Mouse (Mus musculus) ES-Bruce4 (cell line): ENCODE data around the gene Myo19. TPM values are rescaled to one million over a fixed set of nuclear protein-coding genes. Genes with fewer than 3 reads are reported as not detected.
A peak's percentile ranks its signal among the peaks of the same experiment; 100 is the strongest.

Experiments
- H3K27ac ChIP-seq: 2 replicates; pipeline ENCODE4 v1.5.1; 2012; ENCODE audit warnings: low read length, inconsistent platforms; ENCODE audit not compliant: insufficient read depth
- H3K27me3 ChIP-seq: 2 replicates; pipeline ENCODE4 v1.6.1; 2012; ENCODE audit warnings: mild to moderate bottlenecking, low read length, inconsistent platforms; ENCODE audit not compliant: control insufficient read depth, poor library complexity, insufficient read depth, severe bottlenecking
- H3K36me3 ChIP-seq: 2 replicates; pipeline ENCODE4 v1.6.1; 2012; ENCODE audit warnings: inconsistent platforms, mild to moderate bottlenecking, low read length, moderate library complexity; ENCODE audit not compliant: control insufficient read depth, poor library complexity, insufficient read depth, severe bottlenecking
- H3K4me1 ChIP-seq: one replicate; pipeline ENCODE4 v1.8.1; 2011; ENCODE audit warnings: low read length; ENCODE audit not compliant: control insufficient read depth, insufficient read depth
- H3K4me3 ChIP-seq: 2 replicates; pipeline ENCODE4 v1.5.1; 2011; ENCODE audit warnings: low read depth, mild to moderate bottlenecking, low read length
- H3K9ac ChIP-seq: 2 replicates; pipeline ENCODE4 v1.6.1; 2012; ENCODE audit warnings: low read depth, mild to moderate bottlenecking, inconsistent platforms; ENCODE audit not compliant: poor library complexity, severe bottlenecking
- H3K9me3 ChIP-seq: replicated peaks from 2 replicates; pipeline ENCODE4 v1.6.1; 2012; ENCODE audit warnings: mild to moderate bottlenecking, low read length, inconsistent platforms; ENCODE audit not compliant: control insufficient read depth, poor library complexity, insufficient read depth, severe bottlenecking
- CTCF ChIP-seq: IDR thresholded peaks from one replicate; pipeline ENCODE4 v1.8.1; 2011; ENCODE audit warnings: low read depth, low read length
- EP300 ChIP-seq: IDR thresholded peaks from 2 replicates; pipeline ENCODE4 v1.6.1; 2011; ENCODE audit warnings: low read depth, low read length; ENCODE audit not compliant: insufficient read depth
- POLR2A ChIP-seq: IDR thresholded peaks from one replicate; pipeline ENCODE4 v1.8.1; 2011; ENCODE audit warnings: low read length; ENCODE audit not compliant: insufficient read depth
- polyA plus RNA-seq: library from polyadenylated mRNA; stranded (reverse); fragments of >200 nt; gene quantifications from 2 replicates; pipeline ENCODE4 v1.2.4, GENCODE M21; 2011; ENCODE audit warnings: low read depth; ENCODE audit not compliant: missing spikeins, insufficient read depth, insufficient read length

Gene Myo19
- polyA plus RNA-seq, 1 experiment, result 19.5 TPM

DNA sequence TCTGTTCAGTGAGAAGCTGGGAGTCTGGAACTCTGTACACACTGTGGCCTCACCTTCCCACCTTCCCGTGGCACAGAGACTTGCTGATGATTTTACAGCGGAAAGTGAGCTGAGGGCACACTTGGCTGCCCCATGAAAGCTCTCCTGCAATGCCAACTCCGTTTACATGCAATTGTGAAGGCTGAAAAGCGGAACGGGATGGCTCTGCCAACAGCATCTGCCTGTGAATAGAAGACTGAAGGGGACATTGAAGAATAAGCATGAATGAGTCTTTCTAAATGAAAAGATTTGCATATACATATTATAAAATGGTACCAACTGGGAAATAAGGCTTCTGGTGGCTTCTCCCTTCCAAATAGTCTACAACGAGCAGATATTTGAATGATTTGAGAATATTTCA lies 67.3 kb downstream of the Myo19 start:
- no peak overlapping the region for H3K4me3 ChIP-seq
- no peaks in the 10 kb centered on the region for H3K27me3 ChIP-seq
- no peak overlapping the region for H3K9ac ChIP-seq
- H3K9me3 ChIP-seq, result no peaks in the 10 kb centered on the region
- peak overlapping the region; percentile 87 for H3K27ac ChIP-seq
- TF ChIP-seq CTCF (no peak), EP300 (no peak), POLR2A (no peak)
- H3K4me1 ChIP-seq, result peaks cover 17% of the 10 kb centered on the region
- no peaks in the 10 kb centered on the region for H3K36me3 ChIP-seq

DNA sequence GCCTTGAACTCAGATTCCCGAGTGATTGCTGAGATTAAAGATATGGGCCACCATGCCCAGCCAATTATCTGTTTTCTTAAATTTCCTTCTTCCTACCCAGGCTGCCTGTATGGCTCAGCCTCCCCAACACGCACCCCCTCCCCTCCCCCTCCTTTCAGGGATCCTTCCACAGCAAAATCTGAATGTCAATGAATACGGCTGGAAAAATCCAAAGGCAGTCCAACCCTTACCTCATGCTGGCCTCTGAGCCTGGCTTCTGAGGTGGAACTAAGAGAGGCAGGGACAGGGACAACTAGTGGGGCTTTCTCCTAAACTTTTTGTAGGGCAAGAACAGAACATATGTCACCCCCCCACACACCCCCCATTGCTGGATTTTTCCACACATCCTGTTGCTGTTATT lies 68.2 kb downstream of the Myo19 start:
- Histone ChIP-seq H3K27me3 (no peaks in the 10 kb centered on the region), H3K27ac (peak overlapping the region; percentile 74), H3K9ac (peak overlapping the region; percentile 33), H3K4me1 (peaks cover 17% of the 10 kb centered on the region), H3K4me3 (no peak overlapping the region), H3K36me3 (no peaks in the 10 kb centered on the region), H3K9me3 (no peaks in the 10 kb centered on the region)
- TF ChIP-seq POLR2A (no peak), EP300 (0 out of 2 replicates have a peak, but pooled peaks have one; percentile 21)

DNA sequence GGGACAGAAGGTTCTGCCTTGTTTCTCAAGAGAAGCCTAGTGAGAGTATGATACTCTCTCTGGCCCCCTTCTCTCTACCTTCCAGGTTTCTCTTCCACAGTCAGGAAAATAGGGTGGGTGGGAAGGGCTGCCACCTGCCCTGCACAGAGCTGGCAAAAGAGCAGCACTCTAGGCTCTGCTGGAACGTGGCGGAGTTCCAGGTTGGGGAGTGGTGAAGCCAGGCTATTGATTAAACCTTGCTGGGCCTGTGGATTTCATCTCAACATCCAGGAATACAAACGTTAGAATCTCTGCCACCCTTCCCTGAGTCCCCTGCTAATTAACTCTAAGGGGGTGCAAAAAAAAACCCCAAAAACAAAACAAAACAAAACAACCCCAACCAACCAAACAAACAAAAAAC lies 68.6 kb downstream of the Myo19 start:
- Histone ChIP-seq H3K4me3 (no peak overlapping the region), H3K27me3 (no peaks in the 10 kb centered on the region), H3K4me1 (peaks cover 17% of the 10 kb centered on the region), H3K36me3 (no peaks in the 10 kb centered on the region), H3K9ac (peak overlapping the region; percentile 33), H3K9me3 (no peaks in the 10 kb centered on the region), H3K27ac (peak overlapping the region; percentile 74)
- TF ChIP-seq POLR2A, result no peak
- TF ChIP-seq CTCF, result no peak
- no peak for TF ChIP-seq EP300

DNA sequence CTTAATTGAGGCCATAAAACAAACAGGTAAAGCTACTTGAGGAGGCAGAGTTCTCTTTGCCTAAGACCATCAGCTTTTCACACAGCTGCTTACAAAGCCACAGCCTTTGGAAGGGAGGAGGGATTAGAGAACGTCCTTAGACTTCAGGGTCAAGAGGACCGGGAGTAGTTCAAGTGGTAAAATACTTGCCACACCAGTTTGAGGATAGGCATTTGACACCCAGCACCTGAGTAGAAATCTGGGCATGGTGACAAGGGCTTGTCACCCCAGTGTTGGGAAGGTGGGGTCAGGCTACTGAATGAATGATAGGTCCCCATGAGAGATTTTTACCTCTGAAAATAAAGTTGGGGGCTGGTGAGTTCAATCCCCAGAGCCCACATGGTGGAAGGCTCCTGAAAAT lies 72.7 kb downstream of the Myo19 start:
- H3K4me1 ChIP-seq, result peaks cover 8% of the 10 kb centered on the region

DNA sequence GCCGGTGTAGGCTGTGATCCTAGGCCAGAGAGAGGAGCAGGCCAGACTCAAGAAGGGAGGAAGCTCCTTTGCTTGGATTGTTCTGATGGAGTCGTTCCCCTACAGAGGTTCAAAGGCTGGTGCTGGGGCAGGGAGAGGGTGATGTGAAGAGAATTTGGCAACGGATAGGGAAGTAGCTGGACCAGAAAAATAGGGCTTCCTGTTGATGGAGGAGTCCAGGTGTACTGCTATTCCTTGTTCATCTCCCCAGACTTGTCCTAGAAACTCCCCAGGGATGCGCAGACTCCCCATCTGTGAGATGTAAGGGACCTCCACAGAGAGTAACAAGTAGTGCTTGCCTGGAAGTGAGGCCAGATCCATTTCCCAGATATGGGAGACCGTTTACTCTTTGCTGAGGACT lies 76.5 kb downstream of the Myo19 start:
- no peaks in the 10 kb centered on the region for H3K9me3 ChIP-seq
- H3K27ac ChIP-seq, result no peak overlapping the region
- H3K36me3 ChIP-seq, result no peaks in the 10 kb centered on the region
- TF ChIP-seq CTCF (no peak), EP300 (no peak), POLR2A (no peak)
- no peak overlapping the region for H3K9ac ChIP-seq
- H3K27me3 ChIP-seq, result 0 out of 2 replicates have a peak, but pooled peaks cover 2% of the 10 kb centered on the region
- no peak overlapping the region for H3K4me3 ChIP-seq
- H3K4me1 ChIP-seq, result peaks cover 2% of the 10 kb centered on the region

More for the DNA sequence above, 72.7 kb downstream of the Myo19 start:
- no peaks in the 10 kb centered on the region for H3K9me3 ChIP-seq
- H3K27ac ChIP-seq, result no peak overlapping the region
- no peak overlapping the region for H3K4me3 ChIP-seq
- no peaks in the 10 kb centered on the region for H3K27me3 ChIP-seq
- TF ChIP-seq POLR2A (no peak), EP300 (no peak), CTCF (no peak)
- no peak overlapping the region for H3K9ac ChIP-seq
- H3K36me3 ChIP-seq, result no peaks in the 10 kb centered on the region

DNA sequence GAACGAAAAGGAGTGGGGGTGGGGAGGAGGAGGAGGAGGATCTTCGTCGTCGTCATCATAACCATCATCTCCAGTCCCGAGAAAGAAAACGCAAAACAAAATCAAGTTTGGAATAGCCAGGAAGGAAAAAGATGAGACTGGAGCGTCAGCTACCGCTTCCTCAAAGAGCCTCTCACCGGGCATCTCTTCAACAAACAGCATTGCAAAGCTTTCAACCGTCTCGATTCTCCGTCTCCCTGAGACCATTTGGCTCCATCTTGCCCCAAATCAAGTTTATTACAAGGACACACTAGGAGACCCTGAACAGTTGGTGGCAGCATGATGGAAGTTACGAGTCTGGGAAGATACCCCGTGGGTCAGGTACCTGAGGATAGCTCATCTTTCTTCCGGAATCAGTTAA lies 77.2 kb downstream of the Myo19 start:
- no peak for TF ChIP-seq CTCF
- no peak for TF ChIP-seq EP300
- no peak for TF ChIP-seq POLR2A
- Histone ChIP-seq H3K4me3 (peak overlapping the region; percentile 65), H3K4me1 (peaks cover 2% of the 10 kb centered on the region), H3K27ac (no peak overlapping the region), H3K9me3 (no peaks in the 10 kb centered on the region), H3K9ac (0 out of 2 replicates have a peak overlapping the region, but pooled peaks have one; percentile 55), H3K27me3 (0 out of 2 replicates have a peak, but pooled peaks cover 2% of the 10 kb centered on the region), H3K36me3 (no peaks in the 10 kb centered on the region)
